Mouse (Mus musculus): Measurements from ENCODE around the gene Poldip3. TPM values are rescaled to one million over a fixed set of nuclear protein-coding genes. Genes with fewer than 3 reads are reported as not detected.
A peak's percentile ranks its signal among the peaks of the same experiment; 100 is the strongest.

Poldip3 gene
- polyA plus RNA-seq, 1 experiment from 2014 or later, result 148 TPM

- no peak overlapping the region for H3K4me2 ChIP-seq
- H3K36me3 ChIP-seq, result peaks cover 60% of the 10 kb centered on the region
- H3K4me1 ChIP-seq, result peaks cover 7% of the 10 kb centered on the region
- no peaks in the 10 kb centered on the region for H3K27me3 ChIP-seq
- H3K4me3 ChIP-seq (replicated peaks), result no peak overlapping the region
- no peak for ATAC-seq (replicated peaks; ENCODE audit: low FRiP score)
- H3K9ac ChIP-seq, result no peak overlapping the region
- no peaks in the 10 kb centered on the region for H3K9me3 ChIP-seq (replicated peaks)
- WGBS, result 72% methylated on average over 6 of the region's 6 CpGs
- H3K27ac ChIP-seq, result no peak overlapping the region
Observed at GRCm38 (mm10) chr15:83115071-83115470, 34.1 kb downstream of the Poldip3 start.

DNA sequence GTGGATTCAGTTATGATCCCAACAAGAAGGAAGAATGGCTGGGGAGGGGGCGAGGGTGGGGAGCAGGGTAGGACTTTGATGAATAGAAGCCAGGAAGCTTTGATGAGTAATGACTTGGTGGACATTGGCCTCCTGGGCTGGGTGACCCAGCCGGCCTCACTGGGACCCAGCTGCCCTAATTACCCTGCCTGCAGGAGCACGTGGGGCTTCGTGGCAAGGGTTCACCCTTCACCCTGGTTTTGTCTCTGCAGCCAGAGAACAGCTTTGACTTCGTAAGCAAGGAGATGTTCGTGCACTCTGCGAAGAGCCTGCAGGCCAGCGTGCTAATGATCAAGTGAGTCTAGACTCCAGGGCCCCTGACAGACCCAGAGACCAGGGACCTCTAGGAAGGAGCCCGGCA is 35.1 kb downstream of the Poldip3 start:
- H3K27me3 ChIP-seq, result no peaks in the 10 kb centered on the region
- WGBS, result 71% methylated on average over 9 of the region's 9 CpGs
- H3K4me1 ChIP-seq, result peaks cover 7% of the 10 kb centered on the region
- no peak overlapping the region for H3K27ac ChIP-seq
- H3K4me3 ChIP-seq (replicated peaks), result no peak overlapping the region
- H3K9ac ChIP-seq, result no peak overlapping the region
- peaks cover 51% of the 10 kb centered on the region for H3K36me3 ChIP-seq
- no peaks in the 10 kb centered on the region for H3K9me3 ChIP-seq (replicated peaks)
- ATAC-seq (replicated peaks; ENCODE audit: low FRiP score), result no peak
- no peak overlapping the region for H3K4me2 ChIP-seq

GRCm38 (mm10) chr15:83112898-83113297 is 36.3 kb downstream of the Poldip3 start:
- Histone ChIP-seq H3K9me3 (replicated peaks) (no peaks in the 10 kb centered on the region), H3K36me3 (peaks cover 39% of the 10 kb centered on the region), H3K27ac (no peak overlapping the region), H3K4me1 (peaks cover 7% of the 10 kb centered on the region), H3K27me3 (no peaks in the 10 kb centered on the region), H3K9ac (no peak overlapping the region), H3K4me3 (replicated peaks) (no peak overlapping the region), H3K4me2 (no peak overlapping the region)
- ATAC-seq (replicated peaks; ENCODE audit: low FRiP score), result peak; percentile 71
- 8% methylated on average over 11 of the region's 11 CpGs for WGBS

DNA sequence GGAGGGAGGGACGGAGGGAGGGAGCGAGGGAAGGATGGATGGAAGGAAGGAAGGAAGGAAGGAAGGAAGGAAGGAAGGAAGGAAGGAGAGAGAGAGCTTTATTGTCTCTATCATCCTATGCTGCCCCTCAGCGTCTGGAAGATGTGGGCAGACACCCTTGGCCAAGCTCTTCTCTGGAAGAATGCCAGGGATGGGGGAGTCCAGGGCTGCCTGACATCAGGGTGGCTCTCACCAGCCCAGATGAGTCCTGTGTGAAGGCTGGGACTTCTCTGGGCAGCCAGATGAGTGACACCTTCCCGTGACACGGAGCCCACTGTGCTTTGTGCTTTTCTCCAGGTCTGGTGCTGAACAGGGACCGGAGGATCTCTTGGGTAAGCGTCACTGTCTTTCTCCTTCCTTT is 37.3 kb downstream of the Poldip3 start:
- Histone ChIP-seq H3K27ac (no peak overlapping the region), H3K36me3 (peaks cover 29% of the 10 kb centered on the region)
- 78% methylated on average over 7 of the region's 7 CpGs for WGBS

DNA sequence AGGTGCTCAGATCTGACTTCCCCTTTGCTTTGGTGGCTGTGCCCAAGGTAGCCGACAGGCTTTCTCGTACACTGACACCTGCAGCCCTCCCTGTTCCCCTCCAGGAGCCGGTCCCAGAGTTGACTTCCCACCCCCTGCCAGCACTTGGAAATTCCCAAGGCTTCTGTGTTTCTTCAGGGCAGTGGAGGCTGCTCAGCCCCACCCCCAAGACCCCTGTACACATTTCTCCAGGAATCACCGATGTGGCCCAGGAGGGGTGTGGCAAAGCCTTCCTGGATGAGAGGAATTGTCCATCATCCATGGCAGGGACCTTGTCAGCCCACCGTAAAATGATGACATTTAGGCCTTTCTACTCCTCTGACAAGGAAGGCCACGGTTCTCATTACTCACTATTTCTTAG is 37.9 kb downstream of the Poldip3 start:
- Histone ChIP-seq H3K9me3 (replicated peaks) (no peaks in the 10 kb centered on the region), H3K4me3 (replicated peaks) (no peak overlapping the region), H3K4me1 (peaks cover 7% of the 10 kb centered on the region), H3K36me3 (peaks cover 23% of the 10 kb centered on the region), H3K9ac (no peak overlapping the region), H3K27me3 (no peaks in the 10 kb centered on the region), H3K27ac (no peak overlapping the region), H3K4me2 (no peak overlapping the region)
- 61% methylated on average over 6 of the region's 6 CpGs for WGBS
- ATAC-seq (replicated peaks; ENCODE audit: low FRiP score), result no peak

More for the DNA sequence above, 37.3 kb downstream of the Poldip3 start:
- Histone ChIP-seq H3K4me1 (peaks cover 7% of the 10 kb centered on the region), H3K9me3 (replicated peaks) (no peaks in the 10 kb centered on the region), H3K4me3 (replicated peaks) (no peak overlapping the region), H3K27me3 (no peaks in the 10 kb centered on the region), H3K4me2 (no peak overlapping the region), H3K9ac (no peak overlapping the region)
- ATAC-seq (replicated peaks; ENCODE audit: low FRiP score), result no peak

DNA sequence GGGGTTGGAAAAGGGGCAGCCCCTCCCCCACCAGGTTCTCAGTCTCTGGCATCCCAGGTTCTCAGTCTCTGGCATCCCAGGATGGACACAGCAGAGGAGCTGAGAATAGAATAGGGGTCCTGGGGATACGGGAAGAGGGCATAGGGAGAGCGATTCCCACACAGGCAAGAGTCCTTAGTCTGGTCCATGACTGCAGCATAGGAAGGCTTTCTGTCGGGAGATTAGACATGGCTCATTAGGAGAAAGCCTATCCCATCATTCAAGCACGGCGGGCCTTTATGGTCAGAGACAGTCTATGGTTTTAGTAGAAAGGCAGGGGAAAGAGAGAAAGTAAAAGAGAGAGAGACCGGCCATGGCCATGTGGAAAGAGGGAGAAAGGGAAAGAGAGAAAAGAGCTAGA is 41.4 kb downstream of the Poldip3 start:
- no peaks in the 10 kb centered on the region for H3K27me3 ChIP-seq
- no peak overlapping the region for H3K4me3 ChIP-seq (replicated peaks)
- H3K27ac ChIP-seq, result no peak overlapping the region
- H3K4me1 ChIP-seq, result peaks cover 4% of the 10 kb centered on the region; the same call in 1 of the 2 replicates
- H3K36me3 ChIP-seq, result peaks cover 10% of the 10 kb centered on the region; the same call in 1 of the 2 replicates
- WGBS, result 47% methylated on average over 6 of the region's 6 CpGs
- no peak overlapping the region for H3K9ac ChIP-seq
- no peaks in the 10 kb centered on the region for H3K9me3 ChIP-seq (replicated peaks)
- no peak for ATAC-seq (replicated peaks; ENCODE audit: low FRiP score)
- no peak overlapping the region for H3K4me2 ChIP-seq

- H3K9ac ChIP-seq, result no peak overlapping the region
- H3K36me3 ChIP-seq, result peaks cover 10% of the 10 kb centered on the region; the same call in 1 of the 2 replicates
- H3K4me3 ChIP-seq (replicated peaks), result no peak overlapping the region
- no peaks in the 10 kb centered on the region for H3K27me3 ChIP-seq
- H3K4me1 ChIP-seq, result peaks cover 6% of the 10 kb centered on the region
- no peak overlapping the region for H3K4me2 ChIP-seq
- H3K27ac ChIP-seq, result no peak overlapping the region
- WGBS, result 61% methylated on average over 6 of the region's 6 CpGs
- H3K9me3 ChIP-seq (replicated peaks), result no peaks in the 10 kb centered on the region
- no peak for ATAC-seq (replicated peaks; ENCODE audit: low FRiP score)
Observed at GRCm38 (mm10) chr15:83106426-83106825, 42.8 kb downstream of the Poldip3 start.

DNA sequence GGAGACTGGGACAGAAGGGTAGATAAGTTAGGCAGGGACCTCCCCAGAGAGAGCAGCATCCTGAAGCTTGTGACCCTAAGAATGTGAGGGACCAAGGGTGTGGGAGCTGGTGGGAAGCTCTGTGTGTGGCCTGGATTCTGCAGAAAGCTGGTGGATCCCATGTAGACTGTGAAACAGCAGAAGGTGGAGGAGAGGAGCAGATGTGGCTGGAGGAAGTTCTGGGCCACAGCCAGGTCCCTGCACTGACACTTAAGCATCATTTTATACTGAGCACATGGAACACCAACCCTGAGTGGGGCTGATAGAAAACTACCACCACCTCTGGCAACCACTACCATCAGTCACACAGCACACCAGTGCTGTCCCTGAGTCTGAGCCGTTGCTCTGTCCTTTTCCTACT is 46.1 kb downstream of the Poldip3 start:
- 69% methylated on average over 1 of the region's 1 CpGs for WGBS
- no peak overlapping the region for H3K4me3 ChIP-seq (replicated peaks)
- peaks cover 24% of the 10 kb centered on the region for H3K4me1 ChIP-seq
- no peak overlapping the region for H3K27ac ChIP-seq
- H3K4me2 ChIP-seq, result no peak overlapping the region
- ATAC-seq (replicated peaks; ENCODE audit: low FRiP score), result no peak
- peaks cover 7% of the 10 kb centered on the region; the same call in 1 of the 2 replicates for H3K36me3 ChIP-seq
- no peaks in the 10 kb centered on the region for H3K9me3 ChIP-seq (replicated peaks)
- H3K9ac ChIP-seq, result no peak overlapping the region
- H3K27me3 ChIP-seq, result peaks cover 9% of the 10 kb centered on the region; the same call in 1 of the 2 replicates

GRCm38 (mm10) chr15:83100332-83100662 is 48.9 kb downstream of the Poldip3 start:
- Histone ChIP-seq H3K4me1 (peaks cover 24% of the 10 kb centered on the region), H3K9ac (peak overlapping the region; percentile 75), H3K4me2 (peak overlapping the region; percentile 86), H3K36me3 (0 out of 2 replicates have a peak, but pooled peaks cover under 1% of the 10 kb centered on the region), H3K27ac (peak overlapping the region; percentile 65), H3K9me3 (replicated peaks) (no peaks in the 10 kb centered on the region), H3K27me3 (peaks cover 13% of the 10 kb centered on the region; the same call in 1 of the 2 replicates), H3K4me3 (replicated peaks) (peak overlapping the region; percentile 62)
- peak; percentile 73 for ATAC-seq (replicated peaks; ENCODE audit: low FRiP score)
- 2% methylated on average over 8 of the region's 8 CpGs for WGBS

GRCm38 (mm10) chr15:83099533-83100331 is 49.5 kb downstream of the Poldip3 start:
- H3K4me2 ChIP-seq, result peak overlapping the region; percentile 86
- peak; percentile 93 for ATAC-seq (replicated peaks; ENCODE audit: low FRiP score)
- no peaks in the 10 kb centered on the region for H3K36me3 ChIP-seq
- peak overlapping the region; percentile 62 for H3K4me3 ChIP-seq (replicated peaks)
- H3K27ac ChIP-seq, result peak overlapping the region; percentile 65
- no peaks in the 10 kb centered on the region for H3K9me3 ChIP-seq (replicated peaks)
- WGBS, result 2% methylated on average over 31 of the region's 31 CpGs
- H3K27me3 ChIP-seq, result peaks cover 13% of the 10 kb centered on the region; the same call in 1 of the 2 replicates
- peak overlapping the region; percentile 75 for H3K9ac ChIP-seq
- H3K4me1 ChIP-seq, result peaks cover 24% of the 10 kb centered on the region

DNA sequence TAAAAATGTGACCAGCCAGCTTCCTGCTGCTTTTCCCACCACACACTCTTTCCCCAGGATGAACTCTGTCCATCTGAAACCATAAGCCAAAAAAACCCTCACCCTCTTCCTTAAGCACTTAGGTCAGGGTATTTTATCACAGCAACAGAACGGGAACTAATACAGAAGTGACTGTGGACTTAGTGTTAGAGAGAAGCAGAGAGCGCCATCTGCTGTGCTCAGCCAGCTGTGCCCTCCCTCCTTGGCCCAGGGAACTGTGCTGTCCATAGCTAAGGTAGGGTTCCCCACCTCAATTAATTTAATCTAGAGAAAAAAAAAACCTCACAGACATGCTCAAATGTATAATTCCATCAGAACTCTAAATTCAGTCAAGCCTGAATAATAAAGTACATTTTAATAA is 53.2 kb downstream of the Poldip3 start:
- no peak overlapping the region for H3K4me2 ChIP-seq
- no peak overlapping the region for H3K4me3 ChIP-seq (replicated peaks)
- no peaks in the 10 kb centered on the region for H3K36me3 ChIP-seq
- no peak overlapping the region for H3K9ac ChIP-seq
- no peak overlapping the region for H3K27ac ChIP-seq
- no peaks in the 10 kb centered on the region for H3K9me3 ChIP-seq (replicated peaks)
- peaks cover 15% of the 10 kb centered on the region for H3K4me1 ChIP-seq
- ATAC-seq (replicated peaks; ENCODE audit: low FRiP score), result no peak
- whole genome bisulfite sequencing, result 51% methylated on average over 2 of the region's 2 CpGs
- H3K27me3 ChIP-seq, result peaks cover 13% of the 10 kb centered on the region; the same call in 1 of the 2 replicates

DNA sequence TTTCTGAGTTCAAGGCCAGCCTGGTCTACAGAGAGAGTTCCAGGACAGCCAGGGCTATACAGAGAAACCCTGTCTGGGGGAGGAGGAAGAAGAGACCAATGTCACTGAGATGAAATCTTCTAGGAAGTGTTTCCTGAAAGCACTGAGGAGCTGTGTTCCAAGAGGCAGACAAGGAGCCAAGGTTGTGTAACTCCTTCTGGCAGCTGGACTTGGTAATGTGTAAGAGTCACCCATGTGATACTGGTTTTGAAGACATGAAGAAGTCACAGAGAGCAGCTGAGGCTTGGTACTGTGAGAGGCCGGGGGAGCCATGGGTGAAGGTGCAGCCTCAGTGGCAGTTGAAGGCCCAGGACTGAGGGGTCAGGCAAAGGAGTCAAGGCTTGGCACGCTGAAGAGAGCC is 55.5 kb downstream of the Poldip3 start:
- Histone ChIP-seq H3K36me3 (no peaks in the 10 kb centered on the region), H3K4me3 (replicated peaks) (no peak overlapping the region), H3K27me3 (peaks cover 23% of the 10 kb centered on the region), H3K4me1 (peaks cover 8% of the 10 kb centered on the region), H3K9me3 (replicated peaks) (no peaks in the 10 kb centered on the region), H3K9ac (no peak overlapping the region), H3K27ac (no peak overlapping the region), H3K4me2 (no peak overlapping the region)
- 81% methylated on average over 2 of the region's 2 CpGs for WGBS
- no peak for ATAC-seq (replicated peaks; ENCODE audit: low FRiP score)

Data from kidney, embryonic 15.5 days (tissue).